In the genomic region with DNA sequence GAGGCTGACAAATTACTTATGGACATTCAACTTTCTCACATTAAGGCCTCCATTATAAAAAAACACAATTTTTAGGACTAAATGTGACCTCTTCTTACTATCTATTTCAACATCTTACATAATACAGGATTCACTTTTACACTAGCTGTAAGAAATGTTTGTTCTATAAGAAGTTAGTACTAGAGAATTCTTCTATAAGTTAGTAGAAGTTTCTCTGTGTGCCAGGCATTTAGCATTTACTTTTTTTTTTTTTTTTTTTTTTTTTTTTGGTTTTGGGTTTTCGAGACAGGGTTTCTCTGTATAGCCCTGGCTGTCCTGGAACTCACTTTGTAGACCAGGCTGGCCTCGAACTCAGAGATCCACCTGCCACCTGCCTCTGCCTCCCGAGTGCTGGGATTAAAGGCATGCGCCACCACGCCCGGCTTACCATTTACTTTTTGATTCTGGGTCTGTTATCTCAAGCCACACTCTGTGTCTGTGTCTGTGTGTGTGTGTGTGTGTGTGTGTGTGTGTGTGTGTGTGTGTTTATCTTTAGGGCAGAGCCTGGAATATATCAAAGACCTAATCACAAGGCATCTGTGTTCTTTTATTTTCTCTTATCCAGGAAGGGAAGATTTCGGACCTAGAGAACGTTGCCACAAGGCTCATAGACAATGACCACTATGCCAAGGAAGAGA, we compare ENCODE assay signal across 28 mouse cellular contexts. TPM values are rescaled to one million over a fixed set of nuclear protein-coding genes. Genes with fewer than 3 reads are reported as not detected.
"Had no signal": no experiment of that assay in that cellular context is flagged by ENCODE, and none has a peak within 500 bp of the region (broad histone marks: within the 10 kb centered on the region; RNA-seq: fewer than 3 reads in every experiment).

No protein-coding gene starts in this region.

- H3K4me3 ChIP-seq: limb, embryonic 12.5 days; limb, embryonic 15.5 days; megakaryocyte, embryonic 14.5 days; midbrain, embryonic 15.5 days; neural tube, embryonic 12.5 days; neural tube, embryonic 15.5 days; stomach, embryonic 15.5 days had no signal

- H3K4me2 ChIP-seq: limb, embryonic 12.5 days; limb, embryonic 15.5 days; lung, embryonic 14.5 days; midbrain, embryonic 11.5 days; midbrain, embryonic 15.5 days; neural tube, embryonic 12.5 days; neural tube, embryonic 15.5 days; stomach, embryonic 15.5 days had no signal

- DNase-seq: kidney, adult 18-20 months; kidney, adult 9 months; kidney, postnatal 14 days; kidney, postnatal 4 days; left cerebral cortex, postnatal 4 days; lung, embryonic 14.5 days; right cerebral cortex, adult 18-20 months; right cerebral cortex, postnatal 14 days; right cerebral cortex, postnatal 4 days; thymus, adult 2 months; thymus, postnatal 14 days; thymus, postnatal 4 days had no signal

- H3K4me1 ChIP-seq: limb, embryonic 12.5 days; limb, embryonic 15.5 days; megakaryocyte, embryonic 14.5 days; midbrain, embryonic 15.5 days; neural tube, embryonic 12.5 days; neural tube, embryonic 15.5 days; stomach, embryonic 15.5 days had no signal

- H3K9ac ChIP-seq: limb, embryonic 12.5 days; limb, embryonic 15.5 days; lung, embryonic 14.5 days; midbrain, embryonic 15.5 days; neural tube, embryonic 12.5 days; neural tube, embryonic 15.5 days; stomach, embryonic 15.5 days had no signal

- H3K27ac ChIP-seq: limb, embryonic 12.5 days; limb, embryonic 15.5 days; macrophage; midbrain, embryonic 15.5 days; neural tube, embryonic 12.5 days; neural tube, embryonic 15.5 days; stomach, embryonic 15.5 days had no signal

- H3K9me3 ChIP-seq: limb, embryonic 12.5 days; limb, embryonic 15.5 days; megakaryocyte, embryonic 14.5 days; midbrain, embryonic 15.5 days; neural tube, embryonic 12.5 days; neural tube, embryonic 15.5 days; stomach, embryonic 15.5 days had no signal

- ATAC-seq: intestine, embryonic 16.5 days; lung, postnatal 0 days; midbrain, embryonic 15.5 days had no signal

- H3K36me3 ChIP-seq: limb, embryonic 12.5 days; limb, embryonic 15.5 days; midbrain, embryonic 15.5 days; neural tube, embryonic 12.5 days; neural tube, embryonic 15.5 days; stomach, embryonic 15.5 days had no signal

- H3K27me3 ChIP-seq: limb, embryonic 12.5 days; limb, embryonic 15.5 days; megakaryocyte, embryonic 14.5 days; midbrain, embryonic 15.5 days; neural tube, embryonic 12.5 days; neural tube, embryonic 15.5 days; stomach, embryonic 15.5 days had no signal

RNA-seq across cellular contexts. Expression of a gene that starts 35.2 kb away (rescaled TPM):
- total RNA-seq: layer of hippocampus, adult 18-20 months; layer of hippocampus, postnatal 14 days; left cerebral cortex, adult 8-10 months; left cerebral cortex, postnatal 14 days; left cerebral cortex, postnatal 4 days had no signal
- polyA plus RNA-seq: intestine, embryonic 16.5 days; kidney, embryonic 16.5 days; limb, embryonic 12.5 days; limb, embryonic 15.5 days; lung, embryonic 14.5 days; lung, postnatal 0 days; macrophage; midbrain, embryonic 11.5 days; midbrain, embryonic 15.5 days; neural tube, embryonic 12.5 days; neural tube, embryonic 15.5 days; stomach, embryonic 15.5 days; thymus, adult 2 months had no signal
